Mouse (Mus musculus) testis, adult 2 months (tissue): ENCODE data around the gene Lyz2.

Experiments used
- CTCF ChIP-seq: fragments of 200-500 bp; IDR thresholded peaks from 2 replicates; pipeline ENCODE4 v1.5.1; 2012; ENCODE audit warnings: low read depth, mild to moderate bottlenecking, inconsistent platforms, low read length, moderate library complexity; ENCODE audit not compliant: control insufficient read depth, insufficient read depth, insufficient replicate concordance
- POLR2A ChIP-seq: fragments of 200-500 bp; IDR thresholded peaks from 2 replicates; pipeline ENCODE4 v1.6.1; 2012; ENCODE audit warnings: low read depth, mild to moderate bottlenecking, inconsistent platforms, low read length, moderate library complexity; ENCODE audit not compliant: control insufficient read depth

DNA sequence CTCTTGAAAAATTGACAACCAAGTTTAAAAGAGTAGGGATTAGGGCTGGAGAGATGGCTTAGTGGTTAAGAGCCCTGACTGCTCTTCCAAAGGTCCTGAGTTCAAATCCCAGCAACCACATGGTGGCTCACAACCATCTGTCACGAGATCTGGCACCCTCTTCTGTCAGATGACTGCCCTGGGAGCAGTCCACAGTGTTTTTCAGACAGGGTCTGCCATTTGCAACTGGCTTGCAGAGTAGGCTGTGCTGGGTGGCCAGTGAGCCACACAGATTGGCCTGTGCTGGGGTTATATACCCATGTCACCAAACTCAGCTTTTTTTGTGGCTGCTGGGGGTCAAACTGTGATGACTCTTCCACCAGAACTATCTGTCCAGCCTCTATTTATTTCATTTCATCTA, 2.1 kb downstream of the Lyz2 start:
- TF ChIP-seq POLR2A (no peak), CTCF (no peak)
